Mouse (Mus musculus) frontal cortex, adult 2 months (tissue): ENCODE results near the gene Lsm7. TPM values are rescaled to one million over a fixed set of nuclear protein-coding genes. Genes with fewer than 3 reads are reported as not detected.
"Not testable (repeated sequence)": the region's sequence is repeated elsewhere in the genome, so short reads cannot be mapped to it uniquely, and the experiment has no call there.

Experiments
- DNase-seq, 2 experiments: peaks; one replicate each; pipeline ENCODE4 v3.0.0; 2022; ENCODE audit warnings: low spot score in 1 of 2; ENCODE audit errors: extremely low spot score in 1 of 2
- polyA plus RNA-seq: library from polyadenylated mRNA; depleted of rRNA; stranded (reverse); fragments of >200 nt; gene quantifications from 2 replicates; pipeline ENCODE4 v1.2.3, GENCODE M21; 2012

Lsm7 gene
- polyA plus RNA-seq, 1 experiment: 230 TPM

DNA sequence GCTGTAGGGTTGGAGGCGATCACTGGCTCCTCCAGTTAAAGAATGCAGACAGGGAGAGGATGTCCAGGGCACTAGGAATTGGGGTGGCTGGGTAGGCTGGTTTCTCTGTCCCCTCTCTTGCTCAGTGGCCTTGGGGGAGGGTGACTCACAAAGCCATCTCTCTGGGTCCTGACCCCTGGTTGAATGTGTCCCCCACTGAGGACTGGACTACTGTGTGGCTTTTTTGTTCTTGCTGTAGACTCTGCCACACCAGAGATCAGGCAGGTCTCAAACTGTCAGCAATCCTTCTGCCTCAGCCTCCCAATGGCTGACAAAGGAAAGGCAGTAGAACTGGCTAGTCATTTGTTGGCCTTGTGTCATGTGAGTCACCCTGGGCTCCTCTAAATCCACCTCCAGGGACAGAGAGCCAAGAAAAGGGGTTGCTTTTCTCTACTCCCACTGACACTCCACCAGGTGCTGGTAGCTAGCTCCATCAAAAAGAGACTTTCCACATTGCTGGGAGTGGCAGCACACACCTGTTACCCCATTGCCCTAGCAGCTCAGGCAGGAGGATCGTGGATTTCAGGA lies 16.6 kb downstream of the Lsm7 start:
- DNase-seq: no peak

DNA sequence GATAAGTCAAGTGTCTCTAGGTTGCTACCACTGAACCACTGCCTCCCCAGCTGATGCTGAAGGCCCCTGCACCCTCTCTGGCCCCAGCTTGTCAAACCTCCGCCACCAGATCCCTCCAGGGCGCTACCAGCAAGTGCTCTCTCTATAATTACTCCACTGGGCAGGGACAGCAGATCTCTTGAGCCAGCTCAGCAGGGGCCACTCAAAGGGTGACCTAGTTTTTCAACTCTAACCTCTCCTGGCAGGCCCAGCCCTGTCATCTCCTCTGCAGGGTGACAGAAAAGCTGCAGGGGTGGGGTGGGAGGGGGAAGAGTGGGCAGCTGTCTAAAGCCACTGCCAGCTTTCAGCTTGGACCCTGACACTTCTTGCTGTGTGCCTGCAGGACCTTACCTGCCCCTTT lies 17.2 kb downstream of the Lsm7 start:
- no peak for DNase-seq

DNA sequence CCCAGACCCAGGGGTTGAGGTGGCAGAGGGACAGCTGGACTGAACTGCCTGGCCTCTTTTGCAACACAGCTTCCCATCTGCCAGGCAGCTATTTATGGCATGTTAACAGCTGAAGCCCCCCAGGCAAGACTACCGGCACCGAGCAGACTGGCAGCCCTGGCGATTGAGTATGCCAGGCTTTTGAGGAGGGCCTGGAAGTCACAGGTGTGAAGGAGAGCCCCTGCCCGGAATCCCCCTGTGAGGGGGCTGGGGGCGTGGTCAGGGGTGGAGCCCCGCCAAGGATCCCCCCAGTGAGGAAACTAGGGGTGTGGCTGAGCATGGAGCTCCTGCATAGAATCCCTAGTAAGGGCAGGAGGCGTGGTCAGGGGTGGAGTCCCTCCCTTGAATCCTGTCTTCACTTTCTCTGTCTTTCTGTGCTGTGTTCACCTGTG lies 18.0 kb downstream of the Lsm7 start:
- DNase-seq: no peak

DNA sequence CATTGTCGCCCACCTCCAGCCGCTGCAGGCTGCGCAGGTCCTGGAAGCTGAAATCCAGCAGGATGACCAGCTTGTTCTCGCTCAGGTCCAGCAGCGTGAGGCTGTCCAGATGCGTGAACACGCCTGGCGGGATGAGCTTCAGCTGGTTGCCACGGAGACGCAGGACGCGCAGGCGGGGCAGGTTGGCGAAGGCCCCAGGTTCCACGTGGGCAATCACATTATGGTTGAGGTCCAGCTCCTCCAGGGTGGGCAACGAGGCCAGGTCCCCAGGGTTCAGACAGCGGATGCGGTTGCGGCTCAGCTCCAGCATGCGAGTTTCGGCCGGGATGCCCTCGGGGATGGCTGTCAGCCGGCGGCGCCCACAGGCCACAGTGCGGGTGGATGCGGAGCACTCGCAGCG lies 19.4 kb downstream of the Lsm7 start:
- no peak for DNase-seq

DNA sequence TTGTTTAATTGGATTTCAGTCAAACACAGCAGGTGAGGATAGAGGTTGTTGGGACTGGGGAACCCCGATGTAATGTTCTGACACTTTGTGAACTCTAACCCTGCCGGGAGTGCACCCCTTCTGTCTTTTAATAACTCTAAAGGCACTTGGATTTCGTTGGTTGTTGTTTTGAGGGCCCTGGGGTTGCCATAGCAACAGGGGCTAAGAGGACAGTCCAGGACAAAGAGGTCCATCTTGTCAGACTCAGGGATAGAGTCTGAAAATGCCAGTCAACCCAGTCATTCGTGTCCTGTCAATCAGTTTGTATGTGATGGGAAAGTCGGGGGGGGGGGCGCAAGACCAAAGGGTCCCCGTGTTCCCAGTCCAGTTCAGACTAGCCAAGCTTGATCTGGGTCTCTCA lies 22.2 kb downstream of the Lsm7 start:
- no peak for DNase-seq

DNA sequence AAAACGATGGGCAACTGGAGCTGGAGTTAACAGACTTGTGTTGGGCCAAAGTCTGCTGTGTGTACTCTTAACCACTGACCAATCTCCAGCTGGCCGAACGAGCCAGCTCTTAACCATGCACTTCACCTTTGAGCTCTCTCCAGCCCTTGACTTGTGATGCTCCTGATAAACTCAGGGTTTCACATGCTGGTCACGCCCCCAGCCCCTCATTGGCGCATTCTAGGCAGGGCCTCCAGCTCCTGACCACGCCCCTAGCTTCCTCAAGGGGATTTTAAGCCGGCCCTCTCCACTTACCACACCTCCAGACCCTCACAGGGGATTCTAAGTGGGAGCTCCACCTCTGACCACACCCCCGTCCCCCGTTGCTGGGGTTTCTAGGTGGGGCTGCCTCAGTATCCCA lies 23.9 kb downstream of the Lsm7 start:
- DNase-seq: no peak

DNA sequence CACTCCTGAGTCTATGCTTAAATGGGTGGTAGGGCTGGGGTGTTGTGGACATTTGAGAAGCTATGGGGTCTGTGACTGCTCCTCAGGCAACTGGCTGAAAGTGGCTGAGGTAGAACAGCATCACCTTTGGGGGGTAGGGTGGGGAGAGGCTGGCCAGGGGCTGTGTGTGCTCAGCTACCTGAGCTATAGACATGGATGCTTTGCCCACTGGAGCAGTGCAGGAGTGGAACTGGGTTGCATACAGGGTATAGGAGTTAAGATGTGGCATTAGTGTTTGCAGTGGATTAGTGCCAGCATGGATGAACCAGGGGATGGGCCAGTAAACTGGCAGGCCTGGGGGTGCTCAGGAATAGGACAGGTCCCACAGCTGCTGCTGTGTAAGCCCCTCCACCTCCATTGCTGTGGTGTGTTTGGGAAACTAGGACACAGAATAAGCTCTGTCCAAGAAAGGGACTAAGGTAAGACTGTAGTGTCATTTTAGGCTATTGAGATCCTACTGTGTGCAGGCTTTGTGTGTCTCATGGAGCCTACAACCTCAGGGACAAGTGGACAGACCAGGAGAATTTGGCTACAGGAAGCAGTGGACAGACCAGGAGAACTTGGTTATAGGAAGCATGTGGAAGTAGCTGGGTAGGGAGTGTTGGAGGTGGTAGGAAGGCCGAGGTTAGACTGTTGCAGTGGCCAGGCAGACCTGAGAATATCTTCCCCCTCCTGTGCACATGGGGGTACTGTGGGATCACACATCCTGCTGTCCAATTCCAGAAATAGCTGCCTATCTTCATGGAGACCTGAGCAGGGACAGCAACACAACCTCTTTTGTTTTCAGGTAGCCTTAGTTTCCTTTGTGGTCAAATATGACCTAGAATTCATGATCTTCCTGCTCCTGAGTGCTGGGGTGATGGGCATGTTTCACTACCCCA lies 25.4 kb downstream of the Lsm7 start:
- no peak for DNase-seq

DNA sequence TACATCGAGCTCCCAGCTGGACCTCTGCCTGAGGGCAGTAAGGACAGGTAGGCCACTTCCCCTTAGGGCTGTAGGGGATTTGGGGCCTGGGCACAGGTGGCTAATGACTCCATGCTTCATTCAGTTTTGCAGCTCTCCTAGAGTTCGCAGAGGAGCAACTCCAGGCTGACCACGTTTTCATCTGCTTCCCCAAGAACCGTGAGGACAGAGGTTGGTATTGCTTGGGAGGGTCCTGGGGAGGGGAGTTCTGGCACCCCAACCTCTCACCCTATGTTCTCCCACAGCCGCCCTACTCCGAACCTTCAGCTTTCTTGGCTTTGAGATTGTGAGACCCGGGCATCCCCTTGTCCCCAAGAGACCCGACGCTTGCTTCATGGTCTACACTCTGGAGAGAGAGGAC lies 26.4 kb downstream of the Lsm7 start:
- not testable (repeated sequence) for DNase-seq

DNA sequence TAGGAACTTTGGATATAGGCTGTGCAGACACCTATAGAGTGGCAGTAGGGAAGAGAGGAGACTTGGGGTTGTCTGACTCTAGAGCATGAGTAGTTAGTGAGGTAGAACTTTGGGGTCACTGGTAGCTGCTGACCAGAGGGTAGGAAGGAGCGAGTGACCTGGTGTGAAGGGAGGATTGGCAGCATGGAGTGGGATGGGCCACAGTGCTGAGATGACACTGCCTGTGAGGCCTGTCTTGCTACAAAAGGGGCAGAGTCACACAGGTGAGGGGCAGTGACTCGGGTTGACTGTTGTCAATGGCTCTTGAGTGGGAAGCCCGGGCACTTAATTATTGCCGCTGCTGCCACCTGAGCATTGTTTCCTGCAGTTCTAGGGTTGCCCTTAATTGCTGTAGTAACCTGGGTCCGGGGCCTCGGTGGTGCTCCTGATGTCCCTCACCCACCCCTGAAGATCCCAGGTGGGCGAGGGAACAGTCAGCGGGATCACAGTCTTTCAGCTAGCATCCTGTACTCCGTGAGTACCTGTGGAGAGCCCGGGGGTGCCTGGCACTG lies 27.1 kb downstream of the Lsm7 start:
- DNase-seq: no peak

DNA sequence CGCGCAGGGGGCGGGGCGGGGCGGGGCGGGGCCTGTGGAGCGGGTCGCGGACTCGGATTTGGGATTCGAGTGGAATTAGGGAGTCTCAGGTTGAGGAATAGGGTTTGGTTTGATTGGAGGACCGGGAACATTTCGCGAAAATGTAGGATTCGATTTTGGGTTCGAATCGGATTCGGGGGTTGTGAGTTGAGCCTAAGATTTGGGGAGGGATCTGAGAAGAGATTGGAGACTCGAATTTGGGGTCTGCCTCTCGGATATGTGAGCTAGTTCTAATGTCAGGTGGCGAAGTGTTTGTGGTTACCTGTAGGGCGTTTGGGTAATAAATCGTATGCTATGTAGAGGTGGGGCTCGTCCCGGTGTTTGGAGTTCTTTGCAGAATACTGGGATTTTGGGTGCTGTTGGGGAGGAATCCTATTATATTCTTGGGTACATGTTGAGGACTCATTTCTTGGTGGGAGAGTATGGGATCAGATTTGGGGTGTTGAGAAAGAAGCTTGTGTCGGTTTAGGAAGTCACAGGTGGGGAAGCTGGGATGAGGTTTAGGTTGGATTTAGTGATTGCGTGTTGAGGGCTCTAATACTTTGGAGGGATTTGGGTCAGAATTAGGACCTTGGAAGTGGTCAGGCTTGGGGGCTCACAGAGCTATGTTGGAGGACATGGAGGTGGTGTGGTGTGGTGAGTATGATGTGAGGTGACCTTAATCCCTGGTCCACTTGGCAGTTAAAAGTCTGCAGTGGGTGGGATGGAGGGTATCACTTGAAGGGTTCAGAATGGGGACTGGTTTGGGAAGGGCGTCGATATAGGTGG lies 27.7 kb downstream of the Lsm7 start:
- DNase-seq: no peak

DNA sequence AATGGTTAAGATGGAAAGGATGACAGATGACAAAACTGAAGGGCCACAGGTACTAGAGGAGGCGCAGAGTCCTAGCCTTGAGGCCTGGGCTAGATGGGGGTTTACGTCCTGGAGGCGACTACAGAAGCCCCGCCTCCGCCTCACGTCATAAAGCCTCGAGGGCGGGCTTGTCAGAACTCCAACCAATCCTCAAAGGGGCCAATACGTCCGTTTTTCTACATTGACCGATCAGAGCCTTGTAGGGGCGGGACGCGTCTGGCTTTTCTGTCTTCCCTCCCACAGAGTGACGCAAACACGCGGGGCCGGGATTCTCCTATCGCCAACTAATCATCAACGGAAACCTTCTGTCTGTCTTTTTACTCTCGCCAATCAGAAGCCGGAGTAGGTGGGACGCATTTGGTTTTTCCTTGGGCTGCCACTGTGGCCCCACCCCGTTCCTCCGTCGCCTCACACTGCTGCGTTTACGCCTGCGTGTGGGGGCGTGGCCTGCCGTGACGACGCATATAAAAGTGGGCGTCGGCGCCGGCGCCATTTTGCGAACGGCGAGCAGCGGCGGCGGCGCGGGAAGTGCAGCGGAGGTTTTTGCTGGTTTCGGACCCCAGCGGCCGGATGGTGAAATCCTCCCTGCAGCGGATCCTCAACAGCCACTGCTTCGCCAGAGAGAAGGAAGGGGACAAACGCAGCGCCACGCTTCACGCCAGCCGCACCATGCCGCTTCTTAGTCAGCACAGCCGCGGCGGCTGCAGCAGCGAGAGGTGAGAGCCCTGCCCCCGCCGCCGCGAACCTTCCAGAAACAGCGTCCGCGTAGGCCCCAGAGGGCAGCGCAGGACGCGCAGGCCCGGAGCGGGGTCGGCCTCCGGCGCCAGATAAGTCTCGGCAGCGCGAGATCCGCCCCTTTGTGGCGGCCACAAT lies 28.6 kb downstream of the Lsm7 start, which contains the start of gene Oaz1:
Gene Oaz1 (plus strand): TSS at position 506 of the 912 bp plus-strand sequence.
- peak; percentile 100 for DNase-seq

DNA sequence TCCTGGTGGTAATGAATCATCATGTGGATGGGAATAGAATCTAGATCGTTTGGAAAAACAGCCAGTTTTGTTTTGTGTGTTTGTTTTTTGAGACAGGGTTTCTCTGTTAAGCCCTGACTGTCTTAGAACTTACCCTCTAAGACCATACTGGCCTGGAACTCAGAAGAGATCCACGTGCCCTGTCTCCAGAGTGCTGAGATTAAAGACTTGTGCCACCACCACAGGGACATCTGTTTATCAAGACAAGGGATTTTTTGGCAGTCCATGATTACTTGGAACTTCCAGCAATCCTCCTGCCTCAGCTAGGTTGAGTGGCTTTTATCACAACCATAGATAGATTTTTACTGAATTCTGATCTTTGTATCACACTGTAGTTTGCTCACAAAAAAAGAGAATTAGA lies 30.2 kb downstream of the Lsm7 start:
- no peak for DNase-seq

DNA sequence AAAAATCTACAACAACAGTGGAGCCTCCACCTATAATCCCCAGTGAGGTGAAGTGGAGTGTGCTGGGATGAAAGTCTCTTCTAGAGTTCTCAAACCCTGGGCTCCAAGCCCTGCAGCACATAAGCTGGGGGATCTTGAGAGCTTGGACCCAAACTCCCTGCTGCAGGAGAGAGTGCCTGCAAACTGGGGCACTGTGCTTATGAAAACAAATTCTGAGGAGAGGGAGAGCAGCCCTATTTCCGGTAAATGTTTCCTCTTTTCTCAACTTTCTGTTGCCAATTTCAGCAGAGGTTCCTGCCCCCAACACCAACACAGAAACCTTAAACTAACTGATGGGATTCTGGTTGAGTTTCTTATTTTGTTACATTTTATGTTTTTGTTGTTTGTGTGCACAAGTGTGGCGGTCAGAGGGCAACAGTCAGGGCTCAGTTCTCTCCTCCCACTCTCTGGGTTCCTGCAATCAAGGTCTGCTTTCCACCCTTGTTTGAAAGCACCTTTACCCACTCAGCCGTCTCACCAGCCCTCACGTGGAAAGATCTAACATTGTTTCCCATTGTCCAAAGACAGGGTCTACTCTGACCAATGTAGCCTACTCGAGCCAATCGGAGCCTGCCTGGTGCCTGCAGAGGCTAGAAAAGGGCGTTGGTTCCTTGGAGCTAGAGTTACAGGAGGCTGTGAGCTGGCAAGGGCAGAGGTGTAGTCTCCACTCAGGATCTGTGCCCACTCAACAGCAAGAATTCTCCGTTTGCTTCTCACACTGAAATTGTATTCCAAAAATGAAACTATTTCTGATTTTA lies 31.0 kb downstream of the Lsm7 start:
- no peak for DNase-seq

DNA sequence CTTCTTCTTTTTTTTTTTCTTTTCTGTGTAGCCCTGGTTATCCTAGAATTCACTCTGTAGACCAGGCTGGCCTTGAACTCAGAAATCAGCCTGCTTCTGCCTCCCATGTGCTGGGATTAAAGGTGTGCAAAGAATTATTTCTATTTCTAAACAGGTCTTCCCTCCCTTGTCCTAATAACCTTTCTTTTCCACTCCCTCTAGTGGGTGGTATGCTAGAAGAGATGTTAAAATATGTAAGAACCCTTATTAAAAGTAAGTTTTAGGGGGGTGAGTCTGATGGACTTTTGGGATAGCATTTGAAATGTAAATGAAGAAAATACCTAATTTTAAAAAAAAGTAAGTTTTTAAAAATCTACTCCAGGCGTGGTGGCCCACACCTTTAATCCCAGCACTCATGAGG lies 31.7 kb downstream of the Lsm7 start:
- DNase-seq: no peak

DNA sequence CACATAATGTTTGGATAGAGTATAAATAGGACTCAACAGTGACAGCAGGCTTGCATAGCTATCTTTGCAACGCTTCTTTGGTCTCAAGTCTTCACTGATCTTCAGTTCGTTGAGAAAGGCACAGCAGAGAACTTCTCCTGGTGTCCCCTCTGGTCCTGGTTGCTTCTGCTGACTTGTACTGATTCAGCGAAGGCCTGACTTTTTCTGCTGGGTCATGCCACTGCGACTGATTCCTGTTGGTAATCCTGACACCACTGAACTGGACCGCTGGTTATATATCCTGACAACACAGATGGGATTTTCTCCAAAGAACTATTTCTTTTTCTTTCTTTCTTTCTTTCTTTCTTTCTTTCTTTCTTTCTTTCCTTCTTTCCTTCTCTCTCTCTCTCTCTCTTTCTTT lies 32.5 kb downstream of the Lsm7 start:
- no peak for DNase-seq

DNA sequence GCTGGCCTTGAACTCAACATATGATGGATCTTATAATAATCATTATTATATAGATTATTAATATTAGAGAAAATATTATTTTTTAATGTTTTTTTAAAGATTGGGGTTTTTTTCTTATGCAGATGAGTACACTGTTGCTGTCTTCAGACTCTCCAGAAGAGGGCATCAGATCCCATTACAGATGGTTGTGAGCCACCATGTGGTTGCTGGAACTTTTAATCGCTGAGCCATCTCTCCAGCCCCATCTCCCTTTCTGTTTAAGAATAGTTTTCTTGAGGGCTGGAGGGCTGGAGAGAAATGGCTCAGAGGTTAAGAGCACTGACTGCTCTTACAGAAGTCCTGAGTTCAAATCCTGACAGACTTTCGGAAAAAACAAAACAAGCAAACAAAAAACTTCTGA lies 33.0 kb downstream of the Lsm7 start:
- peak in 1 of 2 experiments; percentile 55 for DNase-seq

DNA sequence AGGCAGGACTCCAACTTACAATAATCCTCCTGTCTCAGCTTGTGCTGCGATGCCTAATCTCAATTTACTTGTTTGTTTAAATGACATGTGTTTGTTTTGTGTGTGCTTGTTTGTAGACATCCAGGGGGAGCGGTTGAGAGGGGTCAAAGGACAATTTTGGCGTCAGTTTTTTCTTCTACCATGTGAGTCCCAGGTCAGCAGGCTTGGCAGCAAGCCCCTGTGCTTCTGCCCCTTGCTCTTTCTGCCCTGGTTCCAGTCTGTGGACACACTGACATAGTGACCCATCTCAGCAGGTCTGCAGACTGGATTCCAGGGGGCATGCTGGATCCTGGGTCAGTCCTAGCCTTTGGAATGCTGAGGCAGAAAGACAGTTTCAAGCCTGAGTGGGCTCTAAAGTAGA lies 35.6 kb downstream of the Lsm7 start:
- DNase-seq: no peak

DNA sequence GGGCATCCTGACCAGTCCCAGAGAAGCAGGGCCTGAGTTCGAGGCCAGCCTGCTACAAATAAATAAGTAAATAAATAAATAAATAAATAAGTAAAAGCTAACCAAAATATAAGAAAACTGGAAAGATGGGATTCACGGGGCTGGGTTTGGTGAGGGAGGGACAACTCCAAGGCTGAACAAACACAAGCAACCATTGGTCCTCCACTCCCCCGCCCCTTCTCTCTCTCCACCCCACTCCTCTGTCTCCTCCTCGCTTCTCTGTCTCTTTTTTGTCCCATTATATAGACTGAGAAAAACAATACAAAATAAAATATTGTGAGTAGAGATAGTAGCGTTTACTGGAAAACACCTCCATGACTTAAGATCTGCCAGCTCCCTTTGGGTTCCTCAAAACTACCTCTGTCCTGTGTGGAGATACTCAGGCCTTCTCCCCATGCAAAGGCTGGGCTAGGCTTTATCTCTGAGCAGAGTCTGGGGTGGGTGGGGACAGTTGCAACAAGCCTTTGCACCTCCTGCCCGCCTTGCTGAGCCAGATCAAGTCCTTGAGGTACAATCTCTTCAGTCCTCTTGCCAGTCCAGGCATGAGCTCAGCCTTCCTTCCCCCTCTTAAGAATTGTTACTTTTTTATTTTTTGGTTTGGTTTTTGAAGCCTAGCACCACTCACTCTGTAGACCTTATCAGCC lies 36.3 kb downstream of the Lsm7 start:
- DNase-seq: no peak

DNA sequence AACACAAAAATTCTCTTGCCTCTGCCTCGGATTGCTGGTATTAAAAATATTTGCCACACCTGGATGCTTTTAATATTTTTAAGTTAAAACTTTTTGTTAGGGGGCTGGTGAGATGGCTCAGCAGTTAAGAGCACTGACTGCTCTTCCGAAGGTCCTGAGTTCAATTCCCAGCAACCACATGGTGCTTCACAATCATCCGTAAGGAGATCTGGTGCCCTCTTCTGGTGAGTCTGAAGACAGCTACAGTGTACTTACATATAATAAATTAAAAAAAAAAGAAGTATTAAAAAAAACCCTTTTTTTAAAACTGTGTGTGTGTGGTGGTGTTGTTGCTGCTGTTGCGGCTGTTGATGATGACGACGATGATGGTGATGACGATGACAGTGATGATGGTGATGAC lies 37.1 kb downstream of the Lsm7 start:
- not testable (repeated sequence) for DNase-seq
